Mouse (Mus musculus) megakaryocyte-erythroid progenitor cell, adult 5 weeks (primary cell): Measurements from ENCODE around the gene Blcap. TPM values are rescaled to one million over a fixed set of nuclear protein-coding genes. Genes with fewer than 3 reads are reported as not detected.

ENCODE experiments used
- polyA plus RNA-seq: library from polyadenylated mRNA; stranded (reverse); fragments of >175 nt; gene quantifications from 2 replicates; pipeline ENCODE4 v1.2.3, GENCODE M21; 2012

The Blcap gene
- polyA plus RNA-seq: 11.7 and 14.7 TPM in 2 replicates

GRCm38 (mm10) chr2:157571224-157571832 lies at the start of gene Blcap:
Gene Blcap, minus strand, starts transcription at chr2:157571274.

DNA sequence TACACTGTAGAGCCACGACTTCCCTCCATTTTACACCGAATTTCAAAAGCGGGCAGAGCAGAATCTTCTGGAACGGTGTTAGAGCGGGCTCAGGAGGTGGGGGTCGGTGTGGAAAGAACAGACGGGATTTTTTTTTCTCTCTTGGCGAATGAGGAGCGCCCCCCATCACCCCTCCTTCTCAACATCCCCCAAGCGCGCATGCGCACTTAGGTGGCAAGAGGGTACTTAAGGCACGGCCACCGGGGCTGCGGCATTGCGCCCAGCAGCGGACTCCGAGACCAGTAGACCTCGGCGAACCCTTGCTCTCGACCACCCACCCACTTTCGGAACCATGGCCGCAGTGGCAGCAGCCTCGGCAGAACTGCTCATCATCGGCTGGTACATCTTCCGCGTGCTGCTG lies 11.2 kb downstream of the Blcap start, which contains the start of gene Nnat:
TSS of gene Nnat (plus strand) at position 221 of the 400 bp plus-strand sequence.

Other genes starting within 250 kb of the Blcap start
- not detected in 2 replicates for gene Ghrh, start 223.8 kb downstream of the Blcap start, polyA plus RNA-seq
- 45.4 and 51.4 TPM in 2 replicates for gene Manbal, start 203.7 kb downstream of the Blcap start, polyA plus RNA-seq
- gene Src, start 152.8 kb downstream of the Blcap start, polyA plus RNA-seq: 2.4 TPM in 2 replicates
- gene Nnat, start 11.2 kb downstream of the Blcap start, polyA plus RNA-seq: 0.22 and 0.56 TPM in 2 replicates
- gene Ctnnbl1, start 166.1 kb upstream of the Blcap start, polyA plus RNA-seq: 20.0 and 27.6 TPM in 2 replicates